In genomic region chr8:47380075-47380474, GRCm38 (mm10) we compare ENCODE assay signal across 12 mouse cellular contexts.
DNase-seq lines count a peak whose midpoint lies in the region; ATAC-seq and TF ChIP-seq lines count a peak whose summit lies in the region.
"Had no signal": no experiment of that assay in that cellular context is flagged by ENCODE, and none has a peak within 500 bp of the region (broad histone marks: within the 10 kb centered on the region; RNA-seq: fewer than 3 reads in every experiment).

No protein-coding gene starts in this region.

- DNase-seq in liver, adult 2 months (ENCODE audit: extremely low read depth, low read depth, low spot score), result peak; percentile 8
- DNase-seq in heart, postnatal 10 days, result peak; percentile 36 to 41
- DNase-seq in kidney, postnatal 36 days, result peak; percentile 65 to 79
- DNase-seq in hindbrain, embryonic 11.5 days (ENCODE audit: low spot score), result no peak
- no peak for DNase-seq in cerebellum, postnatal 4 days (ENCODE audit: low spot score in 2 of 2)
- DNase-seq in left cerebral cortex, adult 8-10 months (ENCODE audit: low spot score in 2 of 2), result no peak

- ATAC-seq in liver, embryonic 12.5 days, result no peak
- no peak for ATAC-seq in hindbrain, embryonic 11.5 days (ENCODE audit: low FRiP score)
- ATAC-seq: forebrain, embryonic 13.5 days had no signal

- intact Hi-C loops in heart, postnatal 10 days (cut with DNase I), result no loop called here

- H3K4me1 ChIP-seq in liver, adult 2 months (ENCODE audit: control insufficient read depth, insufficient read depth, low read length), result no peaks in the 10 kb centered on the region
- H3K4me1 ChIP-seq in liver, embryonic 12.5 days, result no peaks in the 10 kb centered on the region
- H3K4me1 ChIP-seq in brown adipose tissue, adult 24 weeks (ENCODE audit: control insufficient read depth, insufficient read depth, insufficient read length, low read length), result peaks cover 8% of the 10 kb centered on the region
- H3K4me1 ChIP-seq in hindbrain, embryonic 11.5 days (replicated peaks; ENCODE audit: control insufficient read depth, insufficient read depth, low read length), result no peaks in the 10 kb centered on the region

- no peaks in the 10 kb centered on the region for H3K9me3 ChIP-seq in liver, embryonic 12.5 days (replicated peaks)
- H3K9me3 ChIP-seq in hindbrain, embryonic 11.5 days (ENCODE audit: control insufficient read depth, low read length), result no peaks in the 10 kb centered on the region
- H3K9me3 ChIP-seq: forebrain, embryonic 13.5 days had no signal

- H3K27me3 ChIP-seq in liver, adult 2 months (ENCODE audit: control insufficient read depth, insufficient read depth, low read length), result no peaks in the 10 kb centered on the region
- H3K27me3 ChIP-seq in liver, embryonic 12.5 days (replicated peaks), result no peaks in the 10 kb centered on the region
- no peaks in the 10 kb centered on the region for H3K27me3 ChIP-seq in hindbrain, embryonic 11.5 days (ENCODE audit: control insufficient read depth, insufficient read depth, low read length)
- H3K27me3 ChIP-seq: forebrain, embryonic 13.5 days had no signal

- no peak for TF ChIP-seq POLR2A in liver, adult 2 months (IDR thresholded peaks at IDR 0.05; ENCODE audit: extremely low read depth, insufficient read depth, low read length)

- TF ChIP-seq CTCF in liver, adult 2 months (IDR thresholded peaks at IDR 0.05; ENCODE audit: low read depth, low read length), result no peak

- H3K27ac ChIP-seq in liver, adult 2 months (replicated peaks; ENCODE audit: insufficient read depth, low read depth, low read length), result 0 out of 2 replicates have a peak overlapping the region, but pooled peaks have one; percentile 13
- no peak overlapping the region for H3K27ac ChIP-seq in liver, embryonic 12.5 days
- peak overlapping the region; percentile 64 for H3K27ac ChIP-seq in brown adipose tissue, adult 24 weeks (replicated peaks; ENCODE audit: low read depth, low read length)
- H3K27ac ChIP-seq in hindbrain, embryonic 11.5 days (ENCODE audit: low read depth, low read length), result no peak overlapping the region
- H3K27ac ChIP-seq: macrophage had no signal

- H3K36me3 ChIP-seq in liver, adult 2 months (ENCODE audit: control insufficient read depth, insufficient read depth, low read length), result no peaks in the 10 kb centered on the region
- no peaks in the 10 kb centered on the region for H3K36me3 ChIP-seq in liver, embryonic 12.5 days
- H3K36me3 ChIP-seq in hindbrain, embryonic 11.5 days (ENCODE audit: control insufficient read depth, insufficient read depth, low read length), result no peaks in the 10 kb centered on the region

- H3K4me3 ChIP-seq in liver, adult 2 months (ENCODE audit: insufficient read depth, low read depth, low read length), result no peak overlapping the region
- H3K4me3 ChIP-seq in liver, embryonic 12.5 days, result no peak overlapping the region
- no peak overlapping the region for H3K4me3 ChIP-seq in brown adipose tissue, adult 24 weeks (ENCODE audit: insufficient read depth, low read depth, low read length)
- H3K4me3 ChIP-seq in hindbrain, embryonic 11.5 days (ENCODE audit: low read depth, low read length), result no peak overlapping the region
- H3K4me3 ChIP-seq: forebrain, embryonic 13.5 days; myocyte had no signal

- 61% methylated on average over 3 of the region's 3 CpGs for WGBS in liver, adult 2 months
- WGBS in liver, embryonic 12.5 days (ENCODE audit: insufficient replicate concordance), result 48% methylated on average over 3 of the region's 3 CpGs
- WGBS in hindbrain, embryonic 11.5 days, result 67% methylated on average over 3 of the region's 3 CpGs

- H3K79me2 ChIP-seq in liver, adult 2 months (ENCODE audit: control insufficient read depth, insufficient read depth, low read length), result no peaks in the 10 kb centered on the region

- H3K4me2 ChIP-seq in liver, embryonic 12.5 days, result no peak overlapping the region
- no peak overlapping the region for H3K4me2 ChIP-seq in hindbrain, embryonic 11.5 days (replicated peaks; ENCODE audit: low read depth, low read length)
- H3K4me2 ChIP-seq: forebrain, embryonic 13.5 days; hindbrain, embryonic 14.5 days had no signal

- no peak overlapping the region for H3K9ac ChIP-seq in liver, adult 2 months (ENCODE audit: low read depth, low read length)
- H3K9ac ChIP-seq in liver, embryonic 12.5 days, result no peak overlapping the region
- H3K9ac ChIP-seq in hindbrain, embryonic 11.5 days (ENCODE audit: low read depth, low read length), result no peak overlapping the region
- H3K9ac ChIP-seq: forebrain, embryonic 13.5 days; hindbrain, embryonic 14.5 days had no signal

Comparison
In these comparisons a context has a peak if more than half of its experiments do, and no peak if none do; other contexts are left out.
1. H3K27ac ChIP-seq: peak in liver, adult 2 months (single experiment) and brown adipose tissue, adult 24 weeks (single experiment); none in liver, embryonic 12.5 days (single experiment) and hindbrain, embryonic 11.5 days (single experiment).
2. DNase-seq: peak in liver, adult 2 months (single experiment), heart, postnatal 10 days (2 of 2) and kidney, postnatal 36 days (2 of 2); none in hindbrain, embryonic 11.5 days (single experiment), cerebellum, postnatal 4 days (0 of 2) and left cerebral cortex, adult 8-10 months (0 of 2).